9 mouse cellular contexts compared by ENCODE assay signal in genomic region chr17:12939377-12940148, GRCm38 (mm10). TPM values are rescaled to one million over a fixed set of nuclear protein-coding genes. Genes with fewer than 3 reads are reported as not detected.
DNase-seq lines count a peak whose midpoint lies in the region; ATAC-seq and TF ChIP-seq lines count a peak whose summit lies in the region.
"Not testable (repeated sequence)": the region's sequence is repeated elsewhere in the genome, so short reads cannot be mapped to it uniquely, and the experiment has no call there.
"Had no signal": no experiment of that assay in that cellular context is flagged by ENCODE, and none has a peak within 500 bp of the region (broad histone marks: within the 10 kb centered on the region; RNA-seq: fewer than 3 reads in every experiment).

No protein-coding gene starts in this region.

- 42% methylated on average over 2 of the region's 12 CpGs for WGBS in embryonic facial prominence, embryonic 14.5 days
- WGBS in hindbrain, embryonic 12.5 days, result 54% methylated on average over 2 of the region's 12 CpGs
- 42% methylated on average over 2 of the region's 12 CpGs for WGBS in kidney, embryonic 16.5 days
- WGBS in liver, embryonic 13.5 days (ENCODE audit: insufficient replicate concordance), result 42% methylated on average over 2 of the region's 12 CpGs
- 67% methylated on average over 3 of the region's 12 CpGs for WGBS in midbrain, embryonic 10.5 days
- 51% methylated on average over 2 of the region's 12 CpGs for WGBS in neural tube, embryonic 14.5 days

- not testable (repeated sequence) for H3K4me1 ChIP-seq in ES-Bruce4 (ENCODE audit: control insufficient read depth, insufficient read depth, low read length); embryonic facial prominence, embryonic 14.5 days (ENCODE audit: control insufficient read depth, insufficient read depth, low read length); hindbrain, embryonic 12.5 days; kidney, embryonic 16.5 days (ENCODE audit: insufficient read depth, low read length); neural tube, embryonic 14.5 days (ENCODE audit: control insufficient read depth, insufficient read depth, low read length)
- peaks cover 24% of the 10 kb centered on the region for H3K4me1 ChIP-seq in liver, embryonic 13.5 days (replicated peaks)
- peaks cover 21% of the 10 kb centered on the region for H3K4me1 ChIP-seq in midbrain, embryonic 10.5 days

- H3K4me2 ChIP-seq in embryonic facial prominence, embryonic 14.5 days (ENCODE audit: low read depth, low read length), result peak overlapping the region; percentile 58
- H3K4me2 ChIP-seq in hindbrain, embryonic 12.5 days (replicated peaks), result peak overlapping the region; percentile 50
- peak overlapping the region; percentile 65 for H3K4me2 ChIP-seq in kidney, embryonic 16.5 days (replicated peaks; ENCODE audit: low read depth, low read length)
- peak overlapping the region; percentile 60 for H3K4me2 ChIP-seq in liver, embryonic 13.5 days
- H3K4me2 ChIP-seq in neural tube, embryonic 14.5 days (ENCODE audit: low read depth, low read length), result peak overlapping the region; percentile 36

- not testable (repeated sequence) for H3K36me3 ChIP-seq in ES-Bruce4 (ENCODE audit: control insufficient read depth, insufficient read depth, low read length, poor library complexity, severe bottlenecking)
- H3K36me3 ChIP-seq in embryonic facial prominence, embryonic 14.5 days (ENCODE audit: control insufficient read depth, insufficient read depth, low read length), result peaks cover 20% of the 10 kb centered on the region; the same call in 1 of the 2 replicates
- H3K36me3 ChIP-seq in hindbrain, embryonic 12.5 days, result peaks cover 24% of the 10 kb centered on the region
- H3K36me3 ChIP-seq in kidney, embryonic 16.5 days (ENCODE audit: insufficient read depth, low read length), result peaks cover 16% of the 10 kb centered on the region
- H3K36me3 ChIP-seq in liver, embryonic 13.5 days, result peaks cover 20% of the 10 kb centered on the region
- H3K36me3 ChIP-seq in midbrain, embryonic 10.5 days, result peaks cover 27% of the 10 kb centered on the region
- H3K36me3 ChIP-seq in neural tube, embryonic 14.5 days (ENCODE audit: control insufficient read depth, insufficient read depth, low read length), result peaks cover 14% of the 10 kb centered on the region; the same call in 1 of the 2 replicates

- TF ChIP-seq EP300 in ES-Bruce4 (IDR thresholded peaks at IDR 0.05; ENCODE audit: insufficient read depth, low read depth, low read length), result not testable (repeated sequence)

- not testable (repeated sequence) for TF ChIP-seq POLR2A in ES-Bruce4 (IDR thresholded peaks at IDR 0.05; ENCODE audit: insufficient read depth, low read length)

- ATAC-seq in embryonic facial prominence, embryonic 14.5 days (ENCODE audit: low read depth), result 0 out of 2 replicates have a peak, but pooled peaks have one; percentile 5
- peak; percentile 43 for ATAC-seq in frontal cortex, adult (ENCODE audit: low TSS enrichment)
- ATAC-seq in hindbrain, embryonic 12.5 days (ENCODE audit: low FRiP score), result peak; percentile 68; the same call in 1 of the 2 replicates
- ATAC-seq in kidney, embryonic 16.5 days (ENCODE audit: low FRiP score, low TSS enrichment), result peak; percentile 32
- peak; percentile 27 for ATAC-seq in liver, embryonic 13.5 days (ENCODE audit: low read depth)
- peak; percentile 73 for ATAC-seq in neural tube, embryonic 14.5 days (ENCODE audit: low read depth)

- not testable (repeated sequence) for TF ChIP-seq CTCF in ES-Bruce4 (IDR thresholded peaks at IDR 0.05; ENCODE audit: low read depth, low read length)

- not testable (repeated sequence) for H3K9me3 ChIP-seq in ES-Bruce4 (replicated peaks; ENCODE audit: control insufficient read depth, insufficient read depth, low read length, poor library complexity, severe bottlenecking); embryonic facial prominence, embryonic 14.5 days (ENCODE audit: control insufficient read depth, low read length); hindbrain, embryonic 12.5 days (replicated peaks); kidney, embryonic 16.5 days (ENCODE audit: low read length); liver, embryonic 13.5 days (replicated peaks); midbrain, embryonic 10.5 days (replicated peaks); neural tube, embryonic 14.5 days (ENCODE audit: control insufficient read depth, low read length)

- H3K9ac ChIP-seq in ES-Bruce4 (ENCODE audit: low read depth, poor library complexity, severe bottlenecking); neural tube, embryonic 14.5 days (replicated peaks; ENCODE audit: low read depth, low read length): not testable (repeated sequence)
- H3K9ac ChIP-seq in embryonic facial prominence, embryonic 14.5 days (ENCODE audit: low read depth, low read length), result peak overlapping the region; percentile 57; the same call in 1 of the 2 replicates
- 0 out of 2 replicates have a peak overlapping the region, but pooled peaks have one; percentile 32 for H3K9ac ChIP-seq in hindbrain, embryonic 12.5 days
- 0 out of 2 replicates have a peak overlapping the region, but pooled peaks have one; percentile 51 for H3K9ac ChIP-seq in kidney, embryonic 16.5 days (replicated peaks; ENCODE audit: low read length)
- peak overlapping the region; percentile 51; the same call in 1 of the 2 replicates for H3K9ac ChIP-seq in liver, embryonic 13.5 days

- not testable (repeated sequence) for H3K27ac ChIP-seq in ES-Bruce4 (ENCODE audit: insufficient read depth, low read length); embryonic facial prominence, embryonic 14.5 days (replicated peaks; ENCODE audit: low read depth, low read length); hindbrain, embryonic 12.5 days; kidney, embryonic 16.5 days (ENCODE audit: low read length); liver, embryonic 13.5 days; midbrain, embryonic 10.5 days (replicated peaks); neural tube, embryonic 14.5 days (ENCODE audit: low read depth, low read length)

- not testable (repeated sequence) for DNase-seq in embryonic facial prominence, embryonic 14.5 days (ENCODE audit: low spot score); liver, embryonic 13.5 days; midbrain, embryonic 10.5 days (ENCODE audit: low spot score)

- peak overlapping the region; percentile 56 for H3K4me3 ChIP-seq in ES-Bruce4 (ENCODE audit: low read depth, low read length)
- peak overlapping the region; percentile 32 for H3K4me3 ChIP-seq in embryonic facial prominence, embryonic 14.5 days (ENCODE audit: low read depth, low read length)
- H3K4me3 ChIP-seq in hindbrain, embryonic 12.5 days, result 0 out of 2 replicates have a peak overlapping the region, but pooled peaks have one; percentile 20
- H3K4me3 ChIP-seq in kidney, embryonic 16.5 days (ENCODE audit: low read length), result peak overlapping the region; percentile 40
- H3K4me3 ChIP-seq in liver, embryonic 13.5 days (replicated peaks), result peak overlapping the region; percentile 31
- peak overlapping the region; percentile 47 for H3K4me3 ChIP-seq in midbrain, embryonic 10.5 days
- not testable (repeated sequence) for H3K4me3 ChIP-seq in neural tube, embryonic 14.5 days (ENCODE audit: low read depth, low read length)

- not testable (repeated sequence) for H3K27me3 ChIP-seq in ES-Bruce4 (ENCODE audit: control insufficient read depth, insufficient read depth, low read length, poor library complexity, severe bottlenecking); embryonic facial prominence, embryonic 14.5 days (replicated peaks; ENCODE audit: control insufficient read depth, insufficient read depth, low read length); hindbrain, embryonic 12.5 days; kidney, embryonic 16.5 days (ENCODE audit: insufficient read depth, low read length); liver, embryonic 13.5 days; midbrain, embryonic 10.5 days (ENCODE audit: low read depth, poor library complexity, severe bottlenecking); neural tube, embryonic 14.5 days (ENCODE audit: control insufficient read depth, insufficient read depth, low read length)

RNA-seq across cellular contexts. Expression of gene Acat3, which starts 0.8 kb away (rescaled TPM):
- 0.90 TPM in 1 of 2 replicates, not detected in the other for polyA plus RNA-seq in ES-Bruce4 (2011; ENCODE audit: insufficient read depth, insufficient read length, low read depth, missing spikeins)
- 0.80 and 0.88 TPM in 2 replicates for polyA plus RNA-seq in embryonic facial prominence, embryonic 14.5 days (2014; fragmentation: Nextera tagmentation; extraction: Ambion mirVana)
- polyA plus RNA-seq in hindbrain, embryonic 12.5 days (2016; fragmentation: Nextera tagmentation; extraction: Ambion mirVana), result 1.1 and 1.3 TPM in 2 replicates
- 4.7 and 5.0 TPM in 2 replicates for polyA plus RNA-seq in kidney, embryonic 16.5 days (2015; fragmentation: Nextera tagmentation; extraction: Ambion mirVana)
- polyA plus RNA-seq in liver, embryonic 13.5 days (2015; fragmentation: Nextera tagmentation; extraction: Ambion mirVana), result 1.9 and 2.6 TPM in 2 replicates
- 1.5 and 1.6 TPM in 2 replicates for polyA plus RNA-seq in midbrain, embryonic 10.5 days (2016; fragmentation: Nextera tagmentation; extraction: Ambion mirVana)
- 1.3 and 1.4 TPM in 2 replicates for polyA plus RNA-seq in neural tube, embryonic 14.5 days (2014; fragmentation: Nextera tagmentation; extraction: Ambion mirVana)
- polyA plus RNA-seq: spleen, adult 2 months had no signal

RNA-seq across cellular contexts. Expression of gene Acat2, which starts 21.0 kb away (rescaled TPM):
- 104 and 106 TPM in 2 replicates for polyA plus RNA-seq in ES-Bruce4 (2011; ENCODE audit: insufficient read depth, insufficient read length, low read depth, missing spikeins)
- 85.8 and 98.2 TPM in 2 replicates for polyA plus RNA-seq in embryonic facial prominence, embryonic 14.5 days (2014; fragmentation: Nextera tagmentation; extraction: Ambion mirVana)
- polyA plus RNA-seq in hindbrain, embryonic 12.5 days (2016; fragmentation: Nextera tagmentation; extraction: Ambion mirVana), result 352 and 367 TPM in 2 replicates
- polyA plus RNA-seq in kidney, embryonic 16.5 days (2015; fragmentation: Nextera tagmentation; extraction: Ambion mirVana), result 134 and 136 TPM in 2 replicates
- 87.7 and 104 TPM in 2 replicates for polyA plus RNA-seq in liver, embryonic 13.5 days (2015; fragmentation: Nextera tagmentation; extraction: Ambion mirVana)
- 410 and 455 TPM in 2 replicates for polyA plus RNA-seq in midbrain, embryonic 10.5 days (2016; fragmentation: Nextera tagmentation; extraction: Ambion mirVana)
- 188 and 294 TPM in 2 replicates for polyA plus RNA-seq in neural tube, embryonic 14.5 days (2014; fragmentation: Nextera tagmentation; extraction: Ambion mirVana)

RNA-seq across cellular contexts. Expression of gene Mrpl18, which starts 23.4 kb away (rescaled TPM):
- polyA plus RNA-seq in ES-Bruce4 (2011; ENCODE audit: insufficient read depth, insufficient read length, low read depth, missing spikeins), result 63.7 and 71.6 TPM in 2 replicates
- 118 and 123 TPM in 2 replicates for polyA plus RNA-seq in embryonic facial prominence, embryonic 14.5 days (2014; fragmentation: Nextera tagmentation; extraction: Ambion mirVana)
- polyA plus RNA-seq in hindbrain, embryonic 12.5 days (2016; fragmentation: Nextera tagmentation; extraction: Ambion mirVana), result 136 and 148 TPM in 2 replicates
- polyA plus RNA-seq in kidney, embryonic 16.5 days (2015; fragmentation: Nextera tagmentation; extraction: Ambion mirVana), result 155 and 158 TPM in 2 replicates
- 184 and 197 TPM in 2 replicates for polyA plus RNA-seq in liver, embryonic 13.5 days (2015; fragmentation: Nextera tagmentation; extraction: Ambion mirVana)
- polyA plus RNA-seq in midbrain, embryonic 10.5 days (2016; fragmentation: Nextera tagmentation; extraction: Ambion mirVana), result 185 and 193 TPM in 2 replicates
- 128 and 133 TPM in 2 replicates for polyA plus RNA-seq in neural tube, embryonic 14.5 days (2014; fragmentation: Nextera tagmentation; extraction: Ambion mirVana)

RNA-seq across cellular contexts. Expression of gene Tcp1, which starts 24.1 kb away (rescaled TPM):
- 618 and 673 TPM in 2 replicates for polyA plus RNA-seq in ES-Bruce4 (2011; ENCODE audit: insufficient read depth, insufficient read length, low read depth, missing spikeins)
- 408 and 423 TPM in 2 replicates for polyA plus RNA-seq in embryonic facial prominence, embryonic 14.5 days (2014; fragmentation: Nextera tagmentation; extraction: Ambion mirVana)
- 432 and 477 TPM in 2 replicates for polyA plus RNA-seq in hindbrain, embryonic 12.5 days (2016; fragmentation: Nextera tagmentation; extraction: Ambion mirVana)
- 383 and 391 TPM in 2 replicates for polyA plus RNA-seq in kidney, embryonic 16.5 days (2015; fragmentation: Nextera tagmentation; extraction: Ambion mirVana)
- polyA plus RNA-seq in liver, embryonic 13.5 days (2015; fragmentation: Nextera tagmentation; extraction: Ambion mirVana), result 346 and 426 TPM in 2 replicates
- polyA plus RNA-seq in midbrain, embryonic 10.5 days (2016; fragmentation: Nextera tagmentation; extraction: Ambion mirVana), result 468 and 517 TPM in 2 replicates
- polyA plus RNA-seq in neural tube, embryonic 14.5 days (2014; fragmentation: Nextera tagmentation; extraction: Ambion mirVana), result 375 and 416 TPM in 2 replicates

RNA-seq across cellular contexts. Expression of gene Pnldc1, which starts 29.5 kb away (rescaled TPM):
- polyA plus RNA-seq in ES-Bruce4 (2011; ENCODE audit: insufficient read depth, insufficient read length, low read depth, missing spikeins), result 31.8 and 33.5 TPM in 2 replicates
- polyA plus RNA-seq in embryonic facial prominence, embryonic 14.5 days (2014; fragmentation: Nextera tagmentation; extraction: Ambion mirVana), result 1.9 and 2.8 TPM in 2 replicates
- 1.5 TPM in 2 replicates for polyA plus RNA-seq in hindbrain, embryonic 12.5 days (2016; fragmentation: Nextera tagmentation; extraction: Ambion mirVana)
- polyA plus RNA-seq in kidney, embryonic 16.5 days (2015; fragmentation: Nextera tagmentation; extraction: Ambion mirVana), result 0.64 and 1.3 TPM in 2 replicates
- 0.40 and 0.66 TPM in 2 replicates for polyA plus RNA-seq in liver, embryonic 13.5 days (2015; fragmentation: Nextera tagmentation; extraction: Ambion mirVana)
- polyA plus RNA-seq in midbrain, embryonic 10.5 days (2016; fragmentation: Nextera tagmentation; extraction: Ambion mirVana), result 1.0 and 2.0 TPM in 2 replicates
- 1.6 and 2.0 TPM in 2 replicates for polyA plus RNA-seq in neural tube, embryonic 14.5 days (2014; fragmentation: Nextera tagmentation; extraction: Ambion mirVana)

Comparison
In these comparisons a context has a peak if more than half of its experiments do, and no peak if none do; other contexts are left out.
1. ATAC-seq: peak in every context shown above with its lines; median percentile 73 in neural tube, embryonic 14.5 days; 68 in hindbrain, embryonic 12.5 days; 43 in frontal cortex, adult; 32 in kidney, embryonic 16.5 days; 27 in liver, embryonic 13.5 days; 5 in embryonic facial prominence, embryonic 14.5 days.